Mouse (Mus musculus): ENCODE measurements around the gene Ppp2r1b. TPM values are rescaled to one million over a fixed set of nuclear protein-coding genes. Genes with fewer than 3 reads are reported as not detected.

The Ppp2r1b gene
- polyA plus RNA-seq, 1 experiment from 2014 or later, result 85.2 TPM

GRCm38 (mm10) chr9:50856341-50857081 lies 11.4 kb downstream of the Ppp2r1b start:
- WGBS, result 2% methylated on average over 45 of the region's 45 CpGs
- peak overlapping the region; percentile 32; the same call in 1 of the 2 replicates for H3K27ac ChIP-seq
- no peaks in the 10 kb centered on the region for H3K9me3 ChIP-seq
- H3K27me3 ChIP-seq (replicated peaks), result no peaks in the 10 kb centered on the region
- peak; percentile 94 for ATAC-seq (ENCODE audit: low FRiP score, low read depth)
- peaks cover 24% of the 10 kb centered on the region for H3K36me3 ChIP-seq
- H3K4me2 ChIP-seq (replicated peaks), result peak overlapping the region; percentile 72
- peak overlapping the region; percentile 94 for H3K4me3 ChIP-seq
- H3K9ac ChIP-seq, result peak overlapping the region; percentile 86
- H3K4me1 ChIP-seq, result peaks cover 9% of the 10 kb centered on the region

GRCm38 (mm10) chr9:50857082-50857641 lies 12.1 kb downstream of the Ppp2r1b start:
- under 1% methylated on average over 46 of the region's 46 CpGs for WGBS
- H3K9me3 ChIP-seq, result no peaks in the 10 kb centered on the region
- H3K27me3 ChIP-seq (replicated peaks), result no peaks in the 10 kb centered on the region
- H3K9ac ChIP-seq, result peak overlapping the region; percentile 86
- H3K4me3 ChIP-seq, result peak overlapping the region; percentile 94
- peak overlapping the region; percentile 32; the same call in 1 of the 2 replicates for H3K27ac ChIP-seq
- peaks cover 9% of the 10 kb centered on the region for H3K4me1 ChIP-seq
- peaks cover 30% of the 10 kb centered on the region for H3K36me3 ChIP-seq
- ATAC-seq (ENCODE audit: low FRiP score, low read depth), result peak; percentile 87
- peak overlapping the region; percentile 72 for H3K4me2 ChIP-seq (replicated peaks)

- Histone ChIP-seq H3K4me2 (replicated peaks) (no peak overlapping the region), H3K4me3 (no peak overlapping the region), H3K9me3 (no peaks in the 10 kb centered on the region), H3K36me3 (peaks cover 44% of the 10 kb centered on the region), H3K27ac (no peak overlapping the region), H3K27me3 (replicated peaks) (no peaks in the 10 kb centered on the region), H3K4me1 (peaks cover 9% of the 10 kb centered on the region), H3K9ac (no peak overlapping the region)
- ATAC-seq (ENCODE audit: low FRiP score, low read depth), result no peak
- 89% methylated on average over 6 of the region's 6 CpGs for WGBS
These were observed 13.6 kb downstream of the Ppp2r1b start for GRCm38 (mm10) chr9:50858681-50859080.

- Histone ChIP-seq H3K9me3 (no peaks in the 10 kb centered on the region), H3K4me2 (replicated peaks) (no peak overlapping the region), H3K4me3 (no peak overlapping the region), H3K9ac (no peak overlapping the region), H3K36me3 (peaks cover 66% of the 10 kb centered on the region), H3K4me1 (peaks cover 9% of the 10 kb centered on the region), H3K27ac (no peak overlapping the region), H3K27me3 (replicated peaks) (no peaks in the 10 kb centered on the region)
- ATAC-seq (ENCODE audit: low FRiP score, low read depth), result no peak
- 95% methylated on average over 18 of the region's 18 CpGs for WGBS
These were observed 16.2 kb downstream of the Ppp2r1b start for GRCm38 (mm10) chr9:50861119-50861839.

GRCm38 (mm10) chr9:50863824-50864223 lies 18.7 kb downstream of the Ppp2r1b start:
- Histone ChIP-seq H3K4me3 (no peak overlapping the region), H3K9ac (no peak overlapping the region), H3K9me3 (no peaks in the 10 kb centered on the region), H3K4me1 (no peaks in the 10 kb centered on the region), H3K4me2 (replicated peaks) (no peak overlapping the region), H3K27ac (no peak overlapping the region), H3K36me3 (peaks cover 91% of the 10 kb centered on the region), H3K27me3 (replicated peaks) (no peaks in the 10 kb centered on the region)
- no peak for ATAC-seq (ENCODE audit: low FRiP score, low read depth)
- WGBS, result 92% methylated on average over 4 of the region's 4 CpGs

GRCm38 (mm10) chr9:50864877-50865276 lies 19.8 kb downstream of the Ppp2r1b start:
- no peak overlapping the region for H3K27ac ChIP-seq
- 94% methylated on average over 5 of the region's 5 CpGs for WGBS
- H3K9ac ChIP-seq, result no peak overlapping the region
- no peak overlapping the region for H3K4me3 ChIP-seq
- no peak overlapping the region for H3K4me2 ChIP-seq (replicated peaks)
- H3K9me3 ChIP-seq, result no peaks in the 10 kb centered on the region
- ATAC-seq (ENCODE audit: low FRiP score, low read depth), result no peak
- no peaks in the 10 kb centered on the region for H3K4me1 ChIP-seq
- H3K36me3 ChIP-seq, result peaks cover 90% of the 10 kb centered on the region
- no peaks in the 10 kb centered on the region for H3K27me3 ChIP-seq (replicated peaks)

- H3K36me3 ChIP-seq, result peaks cover 88% of the 10 kb centered on the region
- H3K4me2 ChIP-seq (replicated peaks), result no peak overlapping the region
- no peaks in the 10 kb centered on the region for H3K9me3 ChIP-seq
- no peaks in the 10 kb centered on the region for H3K27me3 ChIP-seq (replicated peaks)
- H3K4me1 ChIP-seq, result no peaks in the 10 kb centered on the region
- no peak for ATAC-seq (ENCODE audit: low FRiP score, low read depth)
- H3K9ac ChIP-seq, result no peak overlapping the region
- WGBS, result 92% methylated on average over 8 of the region's 8 CpGs
- no peak overlapping the region for H3K4me3 ChIP-seq
- H3K27ac ChIP-seq, result no peak overlapping the region
These were observed 20.7 kb downstream of the Ppp2r1b start for GRCm38 (mm10) chr9:50865803-50866202.

GRCm38 (mm10) chr9:50867015-50867414 lies 21.9 kb downstream of the Ppp2r1b start:
- H3K9ac ChIP-seq, result no peak overlapping the region
- no peak overlapping the region for H3K4me3 ChIP-seq
- ATAC-seq (ENCODE audit: low FRiP score, low read depth), result no peak
- no peaks in the 10 kb centered on the region for H3K27me3 ChIP-seq (replicated peaks)
- H3K4me2 ChIP-seq (replicated peaks), result no peak overlapping the region
- H3K9me3 ChIP-seq, result no peaks in the 10 kb centered on the region
- peaks cover 82% of the 10 kb centered on the region for H3K36me3 ChIP-seq
- H3K4me1 ChIP-seq, result no peaks in the 10 kb centered on the region
- H3K27ac ChIP-seq, result no peak overlapping the region
- 95% methylated on average over 6 of the region's 6 CpGs for WGBS

- peaks cover 80% of the 10 kb centered on the region for H3K36me3 ChIP-seq
- H3K27me3 ChIP-seq (replicated peaks), result no peaks in the 10 kb centered on the region
- no peaks in the 10 kb centered on the region for H3K9me3 ChIP-seq
- no peak overlapping the region for H3K4me3 ChIP-seq
- no peak overlapping the region for H3K4me2 ChIP-seq (replicated peaks)
- H3K9ac ChIP-seq, result no peak overlapping the region
- ATAC-seq (ENCODE audit: low FRiP score, low read depth), result no peak
- no peak overlapping the region for H3K27ac ChIP-seq
- no peaks in the 10 kb centered on the region for H3K4me1 ChIP-seq
- WGBS, result 91% methylated on average over 2 of the region's 2 CpGs
These were observed 23.1 kb downstream of the Ppp2r1b start for GRCm38 (mm10) chr9:50868182-50868581.

GRCm38 (mm10) chr9:50873210-50873609 lies 28.1 kb downstream of the Ppp2r1b start:
- Histone ChIP-seq H3K27ac (no peak overlapping the region), H3K4me2 (replicated peaks) (no peak overlapping the region), H3K9ac (no peak overlapping the region), H3K27me3 (replicated peaks) (no peaks in the 10 kb centered on the region), H3K4me3 (no peak overlapping the region), H3K4me1 (no peaks in the 10 kb centered on the region), H3K36me3 (peaks cover 76% of the 10 kb centered on the region), H3K9me3 (no peaks in the 10 kb centered on the region)
- no peak for ATAC-seq (ENCODE audit: low FRiP score, low read depth)
- 94% methylated on average over 9 of the region's 9 CpGs for WGBS

GRCm38 (mm10) chr9:50874031-50874430 lies 28.9 kb downstream of the Ppp2r1b start:
- no peak overlapping the region for H3K4me3 ChIP-seq
- no peak overlapping the region for H3K4me2 ChIP-seq (replicated peaks)
- peaks cover 77% of the 10 kb centered on the region for H3K36me3 ChIP-seq
- 93% methylated on average over 6 of the region's 6 CpGs for WGBS
- H3K27ac ChIP-seq, result no peak overlapping the region
- no peak for ATAC-seq (ENCODE audit: low FRiP score, low read depth)
- H3K9me3 ChIP-seq, result no peaks in the 10 kb centered on the region
- no peaks in the 10 kb centered on the region for H3K4me1 ChIP-seq
- no peaks in the 10 kb centered on the region for H3K27me3 ChIP-seq (replicated peaks)
- H3K9ac ChIP-seq, result no peak overlapping the region

- Histone ChIP-seq H3K4me3 (no peak overlapping the region), H3K27ac (no peak overlapping the region), H3K4me1 (no peaks in the 10 kb centered on the region), H3K36me3 (peaks cover 82% of the 10 kb centered on the region), H3K27me3 (replicated peaks) (no peaks in the 10 kb centered on the region), H3K9ac (no peak overlapping the region), H3K9me3 (no peaks in the 10 kb centered on the region), H3K4me2 (replicated peaks) (no peak overlapping the region)
- no peak for ATAC-seq (ENCODE audit: low FRiP score, low read depth)
- 94% methylated on average over 4 of the region's 4 CpGs for WGBS
These were observed 30.4 kb downstream of the Ppp2r1b start for GRCm38 (mm10) chr9:50875470-50875869.

All from neural tube, embryonic 12.5 days (tissue).